Mouse (Mus musculus) left cerebral cortex, postnatal 25 days (tissue): Measurements from ENCODE around the gene St6galnac3. TPM values are rescaled to one million over a fixed set of nuclear protein-coding genes. Genes with fewer than 3 reads are reported as not detected.

Source experiments
- DNase-seq, 2 experiments: peaks; one replicate each; pipeline ENCODE4 v3.0.0; 2022; ENCODE audit warnings: low spot score in 2 of 2, mixed read lengths in 1 of 2
- intact Hi-C: fragments of 180-260 bp; cut with DNase I; formaldehyde crosslinking; loops from one replicate; pipeline ENCODE4 v1.15.1; 2025
- total RNA-seq, 2 experiments: library from RNA; stranded (reverse); gene quantifications; 2 replicates each; pipeline ENCODE4 v1.2.3; 2021

Gene St6galnac3
- total RNA-seq, 2 experiments from 2014 or later, result 13.6 to 14.7 TPM

DNA sequence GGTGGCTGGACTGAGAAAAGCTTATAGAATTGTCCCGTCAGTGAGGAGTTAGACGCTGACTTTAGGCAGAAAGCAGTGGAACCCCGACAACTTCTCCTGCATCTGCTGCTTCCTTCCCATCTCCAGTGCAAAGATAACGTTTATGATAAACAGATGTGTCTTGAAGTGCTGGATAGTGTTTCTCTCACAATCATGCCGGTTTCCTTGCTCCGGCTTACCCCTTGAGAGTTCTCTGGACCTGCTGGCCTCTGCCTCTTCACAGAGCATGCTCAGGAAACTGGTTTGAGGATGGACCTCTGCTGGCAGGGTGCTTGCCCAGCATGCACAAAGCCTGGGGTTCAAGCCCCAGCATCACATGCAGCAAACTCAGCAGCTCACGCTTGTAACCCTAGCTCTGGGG is 23.8 kb downstream of the St6galnac3 start:
- no peak for DNase-seq
- intact Hi-C loops, result no loop called here

DNA sequence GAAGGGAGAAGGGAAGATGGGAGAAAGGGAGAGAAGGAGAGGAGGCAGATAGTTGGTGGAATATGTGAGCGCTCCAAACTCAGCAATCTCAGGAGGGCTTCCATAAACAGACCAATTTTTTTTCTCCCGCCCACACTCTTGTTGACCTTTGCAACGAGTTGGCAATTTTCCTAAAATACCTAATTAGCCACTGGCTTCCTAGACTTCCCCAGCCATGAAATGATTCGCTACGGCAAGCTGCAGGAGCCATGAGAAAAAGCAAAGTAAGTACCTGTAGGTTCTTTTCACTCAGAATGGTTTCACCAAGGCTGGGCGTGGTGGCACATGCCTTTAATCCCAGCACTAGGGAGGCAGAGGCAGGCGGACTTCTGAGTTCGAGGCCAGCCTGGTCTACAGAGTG is 25.9 kb downstream of the St6galnac3 start:
- DNase-seq, result no peak
- intact Hi-C loops, result no loop called here

DNA sequence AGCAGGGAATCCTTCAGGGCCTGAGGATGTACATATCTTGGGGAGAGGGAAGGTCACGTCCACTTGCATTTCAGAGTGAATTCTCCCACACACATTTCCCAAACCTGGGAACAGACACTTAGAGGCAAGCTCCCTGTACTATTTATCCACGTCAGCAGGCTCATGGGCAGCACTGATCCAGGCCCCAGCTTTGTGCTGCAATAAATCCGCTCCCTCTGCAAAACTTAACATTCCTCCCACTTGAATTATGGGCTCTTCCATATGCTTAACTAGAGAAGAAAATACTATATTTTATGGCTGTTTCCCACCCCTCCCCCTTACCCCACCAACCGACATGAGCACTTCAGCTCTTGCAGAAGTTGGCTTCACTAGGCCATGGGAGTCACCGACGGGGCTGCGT is 32.0 kb downstream of the St6galnac3 start:
- intact Hi-C loops, result no loop called here
- DNase-seq, result no peak

DNA sequence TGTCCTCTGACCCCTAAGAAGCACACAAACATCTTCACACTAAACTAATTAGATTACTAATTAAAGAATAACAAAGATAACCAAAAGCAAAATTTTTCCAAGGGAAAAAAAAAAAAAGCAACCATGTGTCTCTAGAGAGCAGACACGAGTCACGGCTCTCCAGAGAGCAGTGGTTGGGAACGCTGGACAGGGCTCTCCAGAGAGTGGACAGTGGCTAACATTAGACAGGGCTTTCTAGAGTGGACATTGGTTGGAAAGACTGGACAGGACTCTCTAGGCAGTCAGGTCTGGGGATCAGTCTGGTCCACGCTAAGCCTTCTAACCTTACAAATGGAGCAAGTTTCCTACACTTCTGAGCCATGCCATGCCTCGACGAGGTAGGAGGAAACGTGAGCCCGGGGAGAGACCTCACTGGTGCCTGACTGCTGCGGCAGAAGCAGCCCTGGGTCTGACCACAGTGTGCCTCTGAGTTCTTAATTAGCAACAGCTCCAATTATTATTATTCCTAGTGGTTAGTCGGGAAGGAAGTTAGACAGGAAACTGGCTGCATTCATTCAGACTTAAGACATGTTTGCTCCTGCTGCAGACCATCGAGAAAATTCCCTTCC is 32.7 kb downstream of the St6galnac3 start:
- intact Hi-C loops, result no loop called here
- no peak for DNase-seq

DNA sequence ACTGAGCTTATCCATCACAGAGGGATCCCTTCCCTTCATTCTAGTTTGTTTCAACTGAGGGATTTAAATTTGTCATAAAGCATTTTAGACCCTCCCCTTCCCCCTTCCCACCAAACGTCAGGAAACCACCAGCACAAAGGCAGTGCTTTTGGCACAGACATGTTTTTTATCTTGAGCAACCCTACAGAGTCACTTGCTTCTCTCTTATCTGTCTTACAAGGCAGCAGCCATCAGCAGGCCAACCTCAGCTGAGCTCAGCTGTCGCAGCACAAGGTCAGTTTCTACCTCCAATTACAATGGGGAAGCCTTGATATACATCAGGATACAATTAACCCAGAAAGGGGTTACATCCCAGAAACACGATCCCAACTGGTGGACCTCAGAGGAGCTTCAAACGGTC is 33.4 kb downstream of the St6galnac3 start:
- intact Hi-C loops, result no loop called here
- DNase-seq, result no peak

DNA sequence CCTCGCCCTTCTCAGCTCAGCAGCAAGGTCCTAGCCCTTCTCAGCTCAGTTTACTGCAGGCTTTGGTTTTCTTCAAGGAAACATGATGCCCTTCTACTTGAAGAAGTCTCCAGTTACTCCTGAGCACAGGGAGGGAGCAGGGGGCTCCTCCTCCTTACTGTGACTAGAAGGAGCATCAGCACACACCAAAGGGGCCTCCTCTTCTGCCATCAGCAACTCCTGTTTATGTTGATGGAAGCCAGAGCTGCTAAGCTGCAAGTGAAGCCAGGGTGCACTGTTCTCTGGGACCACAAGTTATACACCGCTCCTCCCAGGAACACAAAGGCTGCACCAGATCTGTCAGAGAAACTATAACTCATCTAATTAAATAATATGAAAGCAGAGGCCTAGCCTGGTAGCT is 34.4 kb downstream of the St6galnac3 start:
- no peak for DNase-seq
- intact Hi-C loops, result no loop called here

DNA sequence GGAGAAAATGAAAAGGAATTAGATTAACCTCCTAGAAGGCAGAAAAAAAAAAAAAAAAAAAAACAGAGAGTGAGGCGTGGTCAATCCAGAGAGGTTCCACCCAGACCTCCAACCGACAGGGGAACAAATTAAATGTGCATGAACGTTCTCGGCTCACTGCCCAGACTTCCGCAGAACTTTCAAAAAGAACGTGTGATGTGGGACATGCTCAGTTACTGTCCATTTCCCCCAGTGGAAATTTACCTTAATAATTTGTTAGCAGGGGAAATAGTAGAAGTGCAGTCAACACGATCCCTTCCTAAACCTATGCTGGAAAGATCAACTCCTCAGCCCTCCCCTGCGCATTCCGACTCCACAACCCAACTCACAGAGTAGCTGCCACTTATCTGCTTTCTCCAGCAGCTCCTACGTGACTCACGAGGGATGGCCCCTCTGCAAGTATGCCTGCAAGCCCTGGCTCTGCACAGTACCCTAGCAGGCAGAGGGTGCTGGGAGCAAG is 35.1 kb downstream of the St6galnac3 start:
- intact Hi-C loops, result no loop called here
- DNase-seq, result no peak

DNA sequence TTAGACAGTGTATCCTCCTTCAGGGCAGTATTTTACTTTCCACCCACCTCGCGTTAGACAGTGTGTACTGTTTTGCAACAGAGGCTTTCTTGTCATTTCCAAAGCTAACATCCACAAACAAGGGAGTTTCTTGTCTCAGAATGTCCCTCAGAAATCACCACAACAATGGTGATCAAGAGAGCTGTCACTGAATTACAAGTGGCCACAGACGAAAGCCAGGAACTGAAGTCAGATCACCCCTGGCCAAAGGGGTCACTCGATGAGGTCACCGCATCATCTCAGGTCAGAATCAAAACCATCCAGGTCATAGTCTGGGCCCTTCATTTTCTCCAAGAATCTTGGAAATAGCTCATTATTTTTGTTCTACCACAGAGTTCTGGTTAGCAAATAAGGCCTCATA is 37.1 kb downstream of the St6galnac3 start:
- intact Hi-C loops, result no loop called here

DNA sequence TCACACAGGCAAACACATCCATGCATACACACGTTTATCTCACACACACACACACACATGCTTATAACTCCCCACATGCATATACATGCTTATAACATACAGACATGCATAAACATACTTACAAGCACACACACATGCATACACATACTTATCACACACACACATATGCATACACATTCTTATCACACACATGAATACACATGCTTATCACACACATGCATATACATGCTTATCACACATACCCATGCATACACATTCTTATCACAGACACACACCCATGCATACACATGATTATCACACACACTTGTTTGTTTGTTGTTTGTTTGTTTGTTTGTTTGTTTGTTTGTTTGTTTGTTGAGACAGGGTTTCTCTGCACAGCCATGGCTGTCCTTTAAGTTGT is 40.1 kb downstream of the St6galnac3 start:
- intact Hi-C loops, result no loop called here

More for the DNA sequence above, 37.1 kb downstream of the St6galnac3 start:
- no peak for DNase-seq

DNA sequence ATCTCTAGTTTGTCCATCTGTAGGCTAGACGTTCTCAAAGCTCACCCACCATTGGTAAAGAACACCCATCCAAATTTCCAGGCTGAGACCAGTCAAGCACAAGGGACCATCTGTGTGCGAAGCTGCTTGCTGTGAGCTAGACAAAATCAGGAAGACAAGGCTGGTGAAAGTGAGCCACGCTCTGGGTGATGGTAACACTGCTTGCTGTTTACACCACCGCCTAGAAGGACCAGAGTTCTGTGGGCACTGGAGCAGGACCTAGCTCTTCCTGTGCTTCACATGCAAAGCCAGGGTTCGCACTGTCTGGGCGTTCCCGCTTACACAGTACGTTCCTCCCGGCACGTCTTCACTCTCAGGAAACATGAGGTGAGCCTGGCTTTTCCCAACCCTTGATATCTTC is 42.7 kb downstream of the St6galnac3 start:
- no peak for DNase-seq
- intact Hi-C loops, result no loop called here

More for the DNA sequence above, 40.1 kb downstream of the St6galnac3 start:
- no peak for DNase-seq

DNA sequence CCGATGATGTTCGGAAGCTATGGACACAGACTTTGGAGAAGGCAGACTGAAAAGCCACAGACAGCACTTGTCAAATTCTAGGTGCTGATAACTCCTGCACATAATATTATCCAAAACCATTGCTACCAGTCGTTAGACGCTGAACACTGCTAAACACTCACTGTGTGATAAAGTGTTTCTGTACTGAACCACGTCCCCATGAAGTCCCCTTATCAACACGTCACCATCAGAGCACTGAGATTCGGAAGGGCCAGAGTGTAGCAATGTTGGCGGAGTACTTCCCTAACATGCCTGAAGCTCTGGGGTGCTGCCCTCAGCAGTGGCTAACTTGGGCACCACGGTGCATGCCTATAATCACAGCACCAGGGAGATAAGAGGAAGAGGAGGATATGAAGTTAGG is 43.3 kb downstream of the St6galnac3 start:
- intact Hi-C loops, result no loop called here
- DNase-seq, result no peak

DNA sequence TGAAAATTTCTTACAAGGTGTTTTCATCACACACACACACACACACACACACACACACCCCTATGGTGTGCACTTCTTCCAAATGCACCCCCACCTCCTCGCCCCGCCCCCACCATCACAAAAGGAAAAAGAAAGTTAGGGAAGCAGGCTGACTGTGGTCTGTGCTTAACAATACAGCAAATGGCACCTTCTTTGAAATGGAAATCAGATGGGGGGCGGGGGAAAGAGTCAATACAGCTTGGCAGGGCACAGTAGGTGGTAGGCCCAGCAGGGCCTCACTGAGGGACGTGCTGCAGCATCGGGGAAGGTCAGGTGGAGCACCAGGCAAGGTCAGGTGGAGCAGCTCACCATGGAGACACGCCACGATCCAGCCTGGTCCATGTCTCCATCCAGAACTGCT is 49.1 kb downstream of the St6galnac3 start:
- intact Hi-C loops, result no loop called here
- DNase-seq, result no peak

DNA sequence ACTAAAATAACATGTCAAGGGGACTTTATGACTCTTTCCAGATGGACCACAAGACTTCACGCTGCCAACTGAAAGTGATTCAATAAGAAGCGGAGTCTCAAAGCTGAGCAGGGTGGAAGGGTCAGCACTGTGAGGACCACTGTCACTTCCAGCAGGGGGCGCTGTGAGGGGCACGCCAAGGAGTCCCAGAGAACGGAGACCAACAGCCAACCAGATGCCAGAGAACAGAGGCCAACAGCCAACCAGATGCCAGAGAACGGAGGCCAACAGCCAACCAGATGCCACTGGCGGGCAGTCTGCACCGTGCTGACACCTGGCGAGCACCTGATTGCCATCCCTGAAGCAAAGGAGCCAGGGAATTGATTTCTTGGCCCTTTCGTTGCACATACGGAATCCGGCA is 49.9 kb downstream of the St6galnac3 start:
- intact Hi-C loops, result no loop called here
- no peak for DNase-seq

DNA sequence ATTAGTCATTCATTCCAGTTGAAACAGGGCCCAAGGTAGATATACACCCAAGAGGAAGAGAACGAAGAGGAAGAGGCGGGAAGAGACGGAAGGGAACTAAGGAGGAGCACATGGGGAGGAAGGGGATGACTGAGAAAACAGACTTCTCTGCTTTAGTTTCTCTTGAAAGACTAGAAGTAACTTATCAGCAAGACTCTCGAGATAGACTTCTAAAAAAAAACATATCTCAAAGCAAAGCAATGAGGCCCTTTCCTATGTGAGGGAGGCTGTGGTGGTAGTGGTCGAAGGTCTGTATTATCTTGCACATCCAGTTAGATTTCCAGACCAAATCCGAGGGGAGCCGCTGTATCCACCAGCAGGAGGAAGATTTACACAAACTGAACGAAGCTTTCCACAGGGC is 50.6 kb downstream of the St6galnac3 start:
- DNase-seq, result no peak
- intact Hi-C loops, result no loop called here

DNA sequence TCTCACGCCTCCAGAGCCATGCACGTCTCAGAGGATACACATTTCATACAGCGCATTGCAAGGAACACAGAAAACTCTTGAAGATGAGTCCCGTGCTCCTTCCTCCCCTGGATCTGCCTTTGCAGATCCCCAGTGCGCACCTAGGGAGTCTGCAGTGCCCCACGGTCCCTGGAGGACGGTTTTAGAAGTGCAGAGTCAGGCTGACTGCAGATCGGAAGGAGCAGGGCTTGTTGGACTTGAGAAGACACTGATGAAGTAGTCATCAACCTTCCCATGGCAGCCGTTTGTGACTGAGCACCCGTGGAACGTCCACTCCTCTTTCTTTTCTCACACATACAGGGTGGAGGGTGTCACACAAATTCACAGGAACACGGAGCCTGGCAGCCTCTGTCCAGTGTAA is 51.5 kb downstream of the St6galnac3 start:
- intact Hi-C loops, result no loop called here
- no peak for DNase-seq

DNA sequence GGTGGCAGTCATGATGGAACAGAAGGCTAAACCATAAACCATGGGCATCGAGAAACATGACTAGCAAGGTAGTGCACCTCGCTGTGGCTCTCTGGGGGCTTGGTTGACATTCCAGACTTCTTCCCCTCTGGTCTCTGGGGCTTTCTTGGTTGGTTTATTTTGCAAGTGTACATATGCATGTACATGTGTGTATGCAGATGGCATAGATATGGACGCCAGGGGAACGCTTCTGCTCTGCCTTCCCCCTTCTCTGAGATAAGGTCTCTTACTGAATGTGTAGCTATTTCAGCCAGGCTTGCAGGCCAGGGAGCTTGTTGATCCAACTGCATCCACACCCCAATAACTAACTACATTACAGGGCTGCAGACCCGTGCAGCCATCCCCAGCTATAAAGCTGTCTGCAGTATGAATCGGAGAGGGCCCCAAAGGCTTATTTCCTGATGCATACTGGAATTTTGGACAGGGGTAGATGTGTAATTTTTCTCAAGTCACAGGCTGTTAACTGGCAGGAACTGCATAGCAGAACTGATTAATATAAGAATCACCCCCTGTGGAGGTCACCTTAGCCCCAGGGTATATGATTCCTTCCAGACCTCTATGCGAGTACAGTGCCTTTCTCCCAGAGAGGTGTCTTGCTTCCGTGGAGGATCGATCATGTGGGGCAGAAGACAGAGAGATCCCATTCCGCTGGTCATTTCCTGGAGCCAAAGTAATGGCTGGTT is 53.9 kb downstream of the St6galnac3 start:
- intact Hi-C loops, result no loop called here
- DNase-seq, result no peak

DNA sequence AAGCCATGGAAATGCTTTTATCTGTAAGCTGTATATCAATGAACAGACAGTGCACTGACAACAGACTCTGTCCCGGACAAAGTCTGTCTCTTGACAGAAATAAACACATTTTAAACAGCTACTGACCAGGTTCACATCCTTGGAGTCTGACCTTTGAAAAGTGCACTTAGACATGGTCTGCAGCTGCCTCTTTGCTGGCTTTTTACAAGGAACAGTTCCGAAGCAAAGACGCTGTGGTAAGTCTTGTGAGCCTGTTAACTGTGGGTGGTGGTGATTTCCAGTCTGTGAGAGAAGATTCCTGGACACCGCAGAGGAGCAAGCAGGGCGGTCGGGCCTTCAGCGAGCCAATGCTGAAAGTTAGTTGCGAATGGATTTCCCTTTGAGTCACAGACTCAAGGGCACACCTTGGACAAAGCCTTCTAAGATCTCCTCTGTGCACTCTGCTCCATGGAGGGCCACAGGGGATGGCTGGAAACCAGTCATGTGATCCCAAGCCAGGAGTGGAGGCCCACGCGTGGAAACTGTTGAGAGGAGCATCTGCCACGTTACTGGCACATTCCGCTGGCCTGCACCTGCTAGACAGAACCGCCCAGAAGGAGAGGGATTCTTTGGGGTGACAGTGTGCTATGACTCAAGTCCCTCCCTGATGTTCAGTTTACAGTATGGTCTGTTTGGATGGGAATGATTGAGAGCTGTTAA is 55.1 kb downstream of the St6galnac3 start:
- intact Hi-C loops, result no loop called here
- DNase-seq, result no peak

DNA sequence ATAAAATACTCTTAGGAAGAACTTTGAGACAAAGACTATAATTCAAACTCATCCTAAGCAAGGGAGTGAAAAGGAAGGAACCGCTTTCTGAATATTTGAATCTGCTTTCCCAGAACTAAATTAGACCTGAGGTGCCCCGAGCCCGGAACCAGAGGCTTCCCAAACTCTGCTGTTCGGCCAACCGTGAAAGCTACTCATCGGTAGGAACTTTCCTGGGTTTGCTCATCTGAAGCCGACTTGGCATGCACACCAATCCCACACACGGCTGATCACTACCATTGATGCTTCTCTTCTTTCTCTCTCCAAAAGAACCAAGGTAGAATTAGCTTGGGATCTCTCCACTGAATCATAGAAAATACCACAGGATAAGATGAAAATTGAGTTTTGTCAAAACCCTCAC is 55.6 kb downstream of the St6galnac3 start:
- no peak for DNase-seq
- intact Hi-C loops, result no loop called here

DNA sequence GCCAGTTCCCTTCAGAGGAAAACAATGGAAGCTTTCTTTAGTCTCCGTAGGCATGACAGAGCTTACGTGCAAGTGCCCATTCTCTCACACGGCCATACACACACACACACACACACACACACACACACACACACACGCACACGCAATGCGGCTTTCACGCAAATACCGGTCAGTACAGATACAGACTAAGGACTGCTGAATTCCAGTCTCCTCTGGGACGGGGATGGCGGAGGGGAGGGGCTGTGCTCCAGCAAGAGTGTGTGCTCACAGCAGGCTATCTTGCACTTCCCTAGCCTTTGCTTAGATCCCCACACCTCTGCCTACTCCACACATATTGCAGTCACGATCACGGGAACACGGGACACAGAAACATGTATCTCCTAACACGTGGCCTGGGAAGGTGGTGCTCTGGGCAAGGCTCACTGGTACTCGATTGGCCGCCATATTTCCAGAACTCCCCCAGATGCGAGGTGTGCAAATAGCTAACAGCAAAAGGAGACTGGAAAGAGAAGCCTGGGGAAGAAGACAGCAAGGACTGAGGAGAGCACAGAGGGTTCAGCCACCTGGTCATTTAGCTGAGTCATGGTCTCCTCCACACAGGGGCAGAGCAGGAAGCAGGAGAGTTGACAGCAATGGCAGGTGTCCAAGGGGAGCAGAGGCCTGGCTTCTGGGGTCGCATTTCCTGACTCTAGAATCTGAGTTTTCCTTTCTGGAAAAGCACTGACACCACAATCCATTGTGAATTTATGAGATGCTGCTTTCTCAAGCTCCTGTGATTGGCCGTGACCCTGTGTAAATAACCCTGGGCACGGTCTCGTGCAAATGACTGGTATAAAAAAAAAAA is 56.3 kb downstream of the St6galnac3 start:
- intact Hi-C loops, result no loop called here

DNA sequence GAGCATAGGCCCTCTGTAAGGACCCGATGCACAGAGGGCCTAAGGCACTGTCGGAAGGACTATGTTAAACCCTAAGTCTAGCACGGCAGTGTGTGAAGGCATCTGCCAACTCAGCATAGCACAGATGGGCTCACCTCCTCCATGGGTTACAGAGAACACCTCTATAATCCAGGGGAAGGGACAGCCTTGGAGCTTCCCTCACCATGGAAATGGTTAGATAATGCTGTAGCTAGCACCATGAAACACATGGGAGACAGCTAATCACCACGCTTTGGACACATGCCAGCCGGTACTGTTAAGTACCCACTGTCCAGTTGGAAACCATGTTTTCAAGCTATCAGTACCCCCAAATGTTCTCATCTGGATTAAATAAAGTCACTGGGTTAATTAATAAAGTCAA is 60.3 kb downstream of the St6galnac3 start:
- no peak for DNase-seq
- intact Hi-C loops, result no loop called here

More for the DNA sequence above, 56.3 kb downstream of the St6galnac3 start:
- no peak for DNase-seq
